Mouse (Mus musculus) cerebellum, adult 2 months (tissue): ENCODE measurements around the gene Iapp.

ENCODE experiments used
- CTCF ChIP-seq: fragments of 200-500 bp; IDR thresholded peaks from 2 replicates; pipeline ENCODE4 v1.5.1; 2011; ENCODE audit warnings: low read depth, mild to moderate bottlenecking, control low read depth, low read length, moderate library complexity, borderline replicate concordance; ENCODE audit not compliant: insufficient read depth
- POLR2A ChIP-seq: fragments of 200-500 bp; IDR thresholded peaks from 2 replicates; pipeline ENCODE4 v1.6.1; 2011; ENCODE audit warnings: low read length, control low read depth, borderline replicate concordance; ENCODE audit not compliant: insufficient read depth

DNA sequence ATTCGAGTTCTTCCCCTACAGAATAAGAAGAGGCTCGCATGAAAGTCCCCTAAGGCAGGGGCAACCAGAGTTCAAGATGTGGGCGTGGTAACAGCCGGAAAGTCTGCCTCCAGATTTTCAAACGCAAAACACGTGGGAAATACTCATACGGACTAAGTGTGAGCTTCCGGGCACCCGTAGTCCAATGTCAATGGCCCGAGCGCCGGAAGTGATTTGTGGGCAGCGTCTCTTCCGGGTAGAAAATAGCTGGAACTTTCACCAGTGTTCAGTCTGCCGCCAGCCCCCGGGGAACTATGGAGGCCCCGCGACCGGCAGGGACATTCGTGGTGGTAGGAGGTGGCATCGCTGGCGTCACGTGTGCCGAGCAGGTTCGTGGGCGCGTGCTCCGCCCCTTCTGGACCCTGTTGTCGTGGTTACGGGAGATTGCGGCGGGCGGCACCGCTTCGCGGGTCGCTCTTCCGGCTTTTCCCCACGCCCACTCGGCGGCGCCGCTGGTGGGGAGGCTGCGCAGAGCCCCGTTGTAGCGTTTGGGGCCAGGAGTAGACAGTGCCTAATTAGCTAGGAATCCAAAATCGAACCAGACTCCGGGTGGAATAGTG lies 47.3 kb downstream of the Iapp start, which contains the start of gene Pyroxd1:
- no peak for TF ChIP-seq CTCF
- no peak for TF ChIP-seq POLR2A
